Mouse (Mus musculus) CD4-positive, CD25-positive, alpha-beta regulatory T cell, adult 4 months (primary cell): Measurements from ENCODE around the gene Irf2bp2. TPM values are rescaled to one million over a fixed set of nuclear protein-coding genes. Genes with fewer than 3 reads are reported as not detected.

ENCODE experiments used
- polyA plus RNA-seq, 2 experiments: library from polyadenylated mRNA; unstranded; fragments of 100-300 nt; shearing (Covaris generic); gene quantifications; one replicate each; pipeline ENCODE4 v1.2.1; 2017

The Irf2bp2 gene
- polyA plus RNA-seq, 2 experiments from 2014 or later = 15.5 to 22.4 TPM

Other genes with a start within 250 kb of the Irf2bp2 start
- 10 to 100 TPM; 49.3 to 50.9 TPM for gene Coa6, start 171.5 kb downstream of the Irf2bp2 start, polyA plus RNA-seq
- 1 to 10 TPM; 2.0 to 2.2 TPM for gene Tarbp1, start 118.9 kb downstream of the Irf2bp2 start, polyA plus RNA-seq